Mouse (Mus musculus) gastrocnemius, postnatal 4 days (tissue): Measurements from ENCODE around the gene Myo1e. TPM values are rescaled to one million over a fixed set of nuclear protein-coding genes. Genes with fewer than 3 reads are reported as not detected.

ENCODE experiments used
- DNase-seq, 2 experiments: peaks; one replicate each; pipeline ENCODE4 v3.0.0; 2021 to 2022; ENCODE audit warnings: low spot score in 2 of 2, mixed read lengths in 2 of 2
- total RNA-seq, 2 experiments: library from RNA; stranded (reverse); gene quantifications; 2 replicates each; pipeline ENCODE4 v1.2.3; 2021

Myo1e gene
- total RNA-seq, 2 experiments from 2014 or later = 27.9 to 34.7 TPM

DNA sequence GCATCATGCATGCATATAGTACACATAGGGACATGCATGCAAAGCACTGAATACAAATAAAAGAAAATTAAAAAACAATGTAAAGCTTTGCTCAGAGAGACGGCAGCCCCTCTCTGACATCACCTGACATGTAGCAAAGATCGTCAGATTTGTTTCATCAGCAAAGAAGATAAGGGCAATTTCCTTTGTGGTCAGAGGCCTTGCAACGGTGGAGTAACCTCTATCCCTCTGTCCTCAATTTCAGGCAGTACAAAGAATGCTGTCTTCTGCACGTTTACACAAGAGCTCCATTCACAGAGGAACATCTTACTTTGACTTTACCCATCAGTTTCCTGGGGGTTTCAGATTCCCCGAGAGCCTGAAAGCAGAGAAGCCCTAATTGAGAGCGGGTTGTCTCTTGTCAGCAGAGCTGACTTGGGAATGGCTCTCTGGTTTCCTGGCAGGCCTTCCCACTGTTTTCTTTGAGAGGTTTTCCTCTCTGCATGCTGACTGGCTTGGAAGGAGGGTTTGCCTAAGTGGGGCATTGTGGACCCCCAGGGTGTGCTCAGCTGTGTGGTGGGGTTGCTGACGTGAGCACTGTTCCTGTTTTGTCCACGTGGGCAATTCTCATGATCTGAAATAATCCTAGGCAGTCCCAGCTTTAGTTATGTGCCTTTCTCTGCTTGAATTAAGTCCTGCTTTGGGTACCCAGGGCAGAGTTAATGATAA lies 144.6 kb downstream of the Myo1e start:
- no peak for DNase-seq

GRCm38 (mm10) chr9:70356254-70356653 lies 149.1 kb downstream of the Myo1e start:
- DNase-seq = no peak

GRCm38 (mm10) chr9:70359402-70360131 lies 152.4 kb downstream of the Myo1e start:
- no peak for DNase-seq

GRCm38 (mm10) chr9:70364741-70365140 lies 157.6 kb downstream of the Myo1e start:
- no peak for DNase-seq

GRCm38 (mm10) chr9:70365915-70366314 lies 158.8 kb downstream of the Myo1e start:
- no peak for DNase-seq

DNA sequence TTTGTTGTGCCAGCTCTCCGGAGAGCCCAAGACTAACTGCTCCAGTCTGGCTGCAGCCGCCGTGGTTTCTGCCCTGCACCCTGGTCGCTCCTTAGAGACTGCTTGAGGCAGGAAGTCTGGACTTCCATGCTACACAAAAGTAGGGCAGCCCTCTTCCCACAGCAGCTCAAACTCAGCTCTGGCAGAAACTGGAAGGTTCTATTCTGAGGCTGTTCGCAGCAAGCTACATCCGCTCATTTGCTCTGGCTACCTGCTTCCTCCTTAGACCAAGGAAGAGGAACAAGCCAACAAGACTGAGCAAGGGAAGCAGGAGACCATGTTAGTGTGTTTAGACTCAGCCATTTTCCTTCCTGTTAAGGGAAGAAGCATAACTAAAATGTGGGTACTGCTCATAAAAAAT lies 159.7 kb downstream of the Myo1e start:
- DNase-seq = no peak

DNA sequence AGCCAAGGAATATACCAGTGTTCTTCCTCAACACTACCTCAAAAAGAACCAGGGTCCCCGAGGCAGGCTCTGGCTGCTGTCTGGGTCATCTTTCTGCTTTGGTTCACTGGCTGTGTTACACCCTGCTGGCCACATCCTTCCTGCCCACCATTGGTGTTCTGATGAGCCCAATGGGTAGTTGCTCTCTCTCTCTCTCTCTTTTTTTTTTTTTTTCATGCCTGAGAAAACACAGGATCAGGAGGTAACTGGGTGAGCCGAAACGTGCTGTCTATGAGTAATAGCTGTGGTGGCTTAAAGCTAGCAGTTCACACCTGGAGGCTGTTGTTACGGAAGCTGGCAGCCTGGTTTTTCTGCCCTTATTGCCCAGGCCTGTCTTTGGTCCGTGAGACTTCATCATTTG lies 164.5 kb downstream of the Myo1e start:
- DNase-seq = no peak

- DNase-seq = no peak
Observed at GRCm38 (mm10) chr9:70379502-70380467, 172.6 kb downstream of the Myo1e start.

GRCm38 (mm10) chr9:70382091-70382490 lies 174.9 kb downstream of the Myo1e start:
- peak in 1 of 2 experiments; percentile 30 for DNase-seq

DNA sequence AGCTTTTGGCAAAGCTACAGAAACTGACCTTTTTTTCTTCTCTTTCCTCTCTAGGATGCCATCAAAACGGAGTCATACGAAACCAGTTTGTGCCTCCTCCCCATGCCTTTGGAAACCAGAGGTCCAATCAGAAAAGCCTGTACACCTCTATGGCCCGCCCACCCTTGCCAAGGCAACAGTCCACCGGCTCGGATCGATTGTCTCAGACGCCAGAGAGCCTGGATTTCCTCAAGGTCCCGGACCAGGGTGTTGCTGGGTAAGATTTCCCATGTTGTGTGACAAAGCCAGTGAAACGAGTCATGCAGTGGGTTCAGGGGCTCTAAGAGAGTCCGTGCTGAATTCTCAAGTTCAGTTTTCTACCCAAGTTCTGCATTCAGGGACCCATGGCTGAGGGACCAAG lies 176.6 kb downstream of the Myo1e start:
- DNase-seq = no peak

- DNase-seq = no peak
Observed at GRCm38 (mm10) chr9:70384494-70384893, 177.3 kb downstream of the Myo1e start.

GRCm38 (mm10) chr9:70384958-70385728 lies 178.0 kb downstream of the Myo1e start:
- no peak for DNase-seq

GRCm38 (mm10) chr9:70387410-70388119 lies 180.4 kb downstream of the Myo1e start:
- peak in 1 of 2 experiments; percentile 39 for DNase-seq

DNA sequence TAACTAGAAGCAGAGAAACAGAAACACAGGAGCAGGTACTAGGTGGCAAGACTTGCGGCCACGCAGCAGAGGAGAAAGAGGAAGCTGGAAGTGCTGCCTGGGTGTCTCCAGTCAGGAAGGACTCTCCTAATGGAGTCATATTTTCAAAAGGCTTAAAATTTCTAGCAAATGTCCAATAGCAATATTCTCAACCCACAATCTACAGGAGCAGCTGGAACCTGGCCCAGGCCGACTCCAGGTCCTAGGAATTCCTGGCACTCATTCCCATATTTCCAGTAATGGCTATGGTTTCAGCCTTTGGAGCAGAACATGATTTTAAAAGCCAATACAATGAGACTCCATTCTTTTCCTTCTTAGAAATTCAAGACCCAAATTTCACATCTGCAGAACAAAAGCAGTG lies 182.4 kb downstream of the Myo1e start:
- peak in 1 of 2 experiments; percentile 75 for DNase-seq

- no peak for DNase-seq
Observed at GRCm38 (mm10) chr9:70391042-70391441, 183.9 kb downstream of the Myo1e start.

- no peak for DNase-seq
Observed at GRCm38 (mm10) chr9:70391660-70392562, 184.8 kb downstream of the Myo1e start.

DNA sequence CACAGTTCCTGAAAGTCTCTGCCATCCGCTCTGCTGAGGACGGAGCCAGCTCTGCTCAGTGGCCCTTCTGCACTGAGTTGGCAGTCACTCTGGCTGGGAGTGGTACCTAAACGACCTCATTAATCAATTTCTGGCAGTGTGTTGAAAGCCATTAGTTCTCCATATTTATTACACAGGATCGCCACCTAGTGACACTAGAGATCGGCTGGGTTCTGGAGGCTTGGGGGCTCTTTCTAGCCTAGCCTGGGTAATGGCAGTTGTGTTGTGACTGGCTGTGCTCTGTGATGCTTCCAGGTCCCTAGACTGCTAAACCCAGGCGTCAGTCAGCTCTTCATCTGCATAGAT lies 185.4 kb downstream of the Myo1e start:
- peak in 1 of 2 experiments; percentile 23 for DNase-seq

DNA sequence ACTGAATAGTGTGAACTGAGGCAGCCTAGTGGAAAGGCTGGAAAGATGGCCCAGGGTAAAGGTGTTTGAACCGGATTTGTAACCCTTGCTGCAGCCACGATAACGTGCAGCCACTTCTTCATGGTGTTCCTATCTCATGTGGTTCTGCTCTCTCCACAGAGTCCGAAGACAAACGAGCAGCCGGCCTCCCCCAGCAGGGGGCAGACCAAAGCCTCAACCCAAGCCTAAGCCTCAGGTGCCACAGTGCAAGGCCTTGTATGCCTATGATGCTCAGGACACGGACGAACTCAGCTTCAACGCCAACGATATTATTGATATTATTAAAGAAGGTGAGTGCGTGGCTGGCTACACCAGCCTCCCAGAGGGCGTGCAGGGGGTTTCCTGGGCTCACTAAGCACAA lies 188.5 kb downstream of the Myo1e start:
- DNase-seq = no peak

DNA sequence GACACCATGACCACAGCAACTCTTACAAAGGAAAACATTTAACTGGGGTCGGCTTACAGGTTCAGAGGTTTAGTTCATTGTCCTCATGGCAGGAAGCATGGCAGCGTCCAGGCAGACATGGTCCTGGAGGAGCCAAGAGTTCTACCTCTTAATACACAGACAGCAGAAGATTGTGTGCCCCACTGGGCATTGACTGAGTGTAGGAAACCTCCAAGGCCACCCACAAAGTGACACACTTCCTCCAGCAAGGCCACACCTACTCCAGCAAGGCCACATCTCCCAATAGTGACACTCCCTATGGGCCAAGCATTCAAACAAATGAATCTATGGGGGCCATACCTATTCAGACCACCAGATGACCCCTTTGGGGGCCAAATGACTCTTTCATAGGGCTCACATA lies 188.9 kb downstream of the Myo1e start:
- DNase-seq = no peak
